Mouse (Mus musculus): Measurements from ENCODE around the gene Gm5798. TPM values are rescaled to one million over a fixed set of nuclear protein-coding genes. Genes with fewer than 3 reads are reported as not detected.
"Not testable (repeated sequence)": the region's sequence is repeated elsewhere in the genome, so short reads cannot be mapped to it uniquely, and the experiment has no call there.

The Gm5798 gene
- polyA plus RNA-seq (2015; fragmentation: Nextera tagmentation; extraction: Ambion mirVana) = not detected in 2 replicates

- not testable (repeated sequence) for H3K4me3 ChIP-seq; H3K4me1 ChIP-seq; H3K9me3 ChIP-seq; H3K9ac ChIP-seq; H3K27ac ChIP-seq; H3K27me3 ChIP-seq; ATAC-seq (ENCODE audit: borderline replicate concordance, extremely low read depth, low FRiP score, low TSS enrichment); H3K36me3 ChIP-seq; H3K4me2 ChIP-seq
- 58% methylated on average over 2 of the region's 2 CpGs for WGBS
Measured at GRCm38 (mm10) chr14:41348309-41348708, at the start of gene Gm5798. Gene Gm5798 (plus strand): TSS chr14:41348609.

GRCm38 (mm10) chr14:41386279-41386678 lies 37.9 kb downstream of the Gm5798 start, which contains the start of gene Gm7945:
Gene Gm7945 (minus strand): TSS chr14:41386379.
- ATAC-seq (ENCODE audit: borderline replicate concordance, extremely low read depth, low FRiP score, low TSS enrichment); H3K4me2 ChIP-seq; H3K4me1 ChIP-seq; H3K36me3 ChIP-seq; H3K4me3 ChIP-seq; H3K9ac ChIP-seq; H3K27ac ChIP-seq; H3K9me3 ChIP-seq; H3K27me3 ChIP-seq: not testable (repeated sequence)
- no CpG with 5 or more reads among the region's 3 CpGs for WGBS

Other genes starting within 250 kb of the Gm5798 start
- gene Mat1a, start 243.6 kb upstream of the Gm5798 start, polyA plus RNA-seq (2015; fragmentation: Nextera tagmentation; extraction: Ambion mirVana) = 5.0 and 5.3 TPM in 2 replicates
- 73.7 and 99.1 TPM in 2 replicates for gene Sftpa1, start 216.8 kb upstream of the Gm5798 start, polyA plus RNA-seq (2015; fragmentation: Nextera tagmentation; extraction: Ambion mirVana)
- 0.31 TPM in 2 replicates for gene Mbl1, start 197.2 kb upstream of the Gm5798 start, polyA plus RNA-seq (2015; fragmentation: Nextera tagmentation; extraction: Ambion mirVana)
- gene Sftpd, start 163.5 kb upstream of the Gm5798 start, polyA plus RNA-seq (2015; fragmentation: Nextera tagmentation; extraction: Ambion mirVana) = 0.62 and 1.0 TPM in 2 replicates
- not detected in 2 replicates for gene Gm2832, start 69.8 kb upstream of the Gm5798 start, polyA plus RNA-seq (2015; fragmentation: Nextera tagmentation; extraction: Ambion mirVana)
- not detected in 2 replicates for gene Gm7945, start 37.8 kb downstream of the Gm5798 start, polyA plus RNA-seq (2015; fragmentation: Nextera tagmentation; extraction: Ambion mirVana)
- not detected in 2 replicates for gene Gm6482, start 59.7 kb downstream of the Gm5798 start, polyA plus RNA-seq (2015; fragmentation: Nextera tagmentation; extraction: Ambion mirVana)
- gene Gm7954, start 104.9 kb downstream of the Gm5798 start, polyA plus RNA-seq (2015; fragmentation: Nextera tagmentation; extraction: Ambion mirVana) = not detected in 2 replicates
- not detected in 2 replicates for gene Gm3486, start 140.9 kb downstream of the Gm5798 start, polyA plus RNA-seq (2015; fragmentation: Nextera tagmentation; extraction: Ambion mirVana)
- gene Gm7970, start 207.0 kb downstream of the Gm5798 start, polyA plus RNA-seq (2015; fragmentation: Nextera tagmentation; extraction: Ambion mirVana) = not detected in 2 replicates
- not detected in 2 replicates for gene 1700049E17Rik2, start 224.6 kb downstream of the Gm5798 start, polyA plus RNA-seq (2015; fragmentation: Nextera tagmentation; extraction: Ambion mirVana)